Mouse (Mus musculus) embryonic stem cell, embryonic (primary cell): ENCODE measurements around the gene Pp2d1.

Experiments
- CTCF ChIA-PET, 4 experiments: fragments of 300-600 bp in 2 of 4; fragments of 350-600 bp in 2 of 4; sonication (Branson Sonifier 250); formaldehyde crosslinking; loops; one replicate each; lab custom pipeline; 2022; ENCODE audit warnings: inconsistent platforms in 2 of 4; lab: Charles Lee
- POLR2A ChIA-PET, 4 experiments: fragments of 300-600 bp in 2 of 4; fragments of 350-600 bp in 2 of 4; sonication (Branson Sonifier 250); formaldehyde crosslinking; loops; one replicate each; lab custom pipeline; 2022; ENCODE audit warnings: antibody characterized with exemption in 4 of 4, inconsistent platforms in 1 of 4; lab: Charles Lee

Pp2d1 gene

GRCm38 (mm10) chr17:53465569-53465968 is 73.7 kb downstream of the Pp2d1 start:
- ChIA-PET POLR2A (interaction anchor here in 2 of 4 experiments (0.7 to 3.5 kb wide), 8 partner anchors 9 to 224 kb away, joined by 3 to 28 read pairs (median 6); partner anchors contain the start of genes Rab5a (in 1 of the 2) and Sgo1 (in 1 of the 2)), CTCF (interaction anchor here in 1 of 4 experiments (1.0 to 1.1 kb wide), 2 partner anchors 8 to 15 kb away, joined by 3 to 7 read pairs; no protein-coding TSS in a partner anchor)

GRCm38 (mm10) chr17:53463496-53463840 is 75.8 kb downstream of the Pp2d1 start:
- ChIA-PET CTCF (interaction anchor here in 2 of 4 experiments (0.6 kb wide), 2 partner anchors 61 to 129 kb away, joined by 3 to 4 read pairs; no protein-coding TSS in a partner anchor), POLR2A (interaction anchor here in 3 of 4 experiments (0.6 to 5.8 kb wide), 24 partner anchors 8 to 233 kb away, joined by 3 to 42 read pairs (median 5); partner anchors contain the start of genes Rab5a (in 3 of the 3) and Sgo1 (in 1 of the 3))

GRCm38 (mm10) chr17:53462603-53463495 is 76.4 kb downstream of the Pp2d1 start, which contains the start of gene Efhb:
Efhb (minus strand) TSS chr17:53463321.
- ChIA-PET CTCF (interaction anchor here in 2 of 4 experiments (0.6 to 1.4 kb wide), 3 partner anchors 60 to 130 kb away, joined by 3 to 4 read pairs (median 4); no protein-coding TSS in a partner anchor), POLR2A (interaction anchor here in 3 of 4 experiments (0.6 to 5.8 kb wide), 22 partner anchors 9 to 234 kb away, joined by 3 to 42 read pairs (median 5); partner anchors contain the start of genes Rab5a (in 3 of the 3) and Sgo1 (in 1 of the 3))
